Mouse (Mus musculus): ENCODE results near the gene Dlgap4. TPM values are rescaled to one million over a fixed set of nuclear protein-coding genes. Genes with fewer than 3 reads are reported as not detected.
A peak's percentile ranks its signal among the peaks of the same experiment; 100 is the strongest.

The Dlgap4 gene
- total and polyA plus RNA-seq, 3 experiments, result 10.4 to 39.6 TPM; not detected in 1

GRCm38 (mm10) chr2:156787090-156787775 lies 173.7 kb downstream of the Dlgap4 start:
- DNase-seq (ENCODE audit: low read depth, low spot score), result no peak
- Histone ChIP-seq H3K4me1 (ENCODE audit: control insufficient read depth in 1 of 2, insufficient read depth in 2 of 2, low read length in 2 of 2) (peaks cover 17 to 19% of the 10 kb centered on the region in 2 experiments), H3K27me3 (ENCODE audit: control insufficient read depth in 1 of 2, insufficient read depth in 2 of 2, low read length in 2 of 2) (no peaks in the 10 kb centered on the region), H3K27ac (ENCODE audit: control insufficient read depth, low read depth, low read length) (no peak overlapping the region), H3K9me3 (replicated peaks; ENCODE audit: insufficient read depth, low read length) (no peaks in the 10 kb centered on the region), H3K36me3 (ENCODE audit: control insufficient read depth in 1 of 2, insufficient read depth in 2 of 2, low read length in 2 of 2) (peaks cover 0 to 16% of the 10 kb centered on the region in 2 experiments; a peak in 2 of 4 replicates), H3K4me3 (ENCODE audit: control insufficient read depth in 1 of 2, insufficient read depth in 1 of 2, low read depth in 2 of 2, low read length in 2 of 2) (no peak overlapping the region), H3K9ac (ENCODE audit: control insufficient read depth, low read depth, low read length, poor library complexity, severe bottlenecking) (no peak overlapping the region), H3K79me2 (ENCODE audit: control insufficient read depth, insufficient read depth, low read length, poor library complexity) (no peaks in the 10 kb centered on the region)
- TF ChIP-seq SIN3A (IDR thresholded peaks at IDR 0.05; ENCODE audit: low read length) (no peak), RCOR1 (IDR thresholded peaks at IDR 0.05; ENCODE audit: low read depth, low read length) (no peak), POLR2AphosphoS5 (IDR thresholded peaks at IDR 0.05; ENCODE audit: borderline replicate concordance, low read depth, low read length) (no peak)

- peaks cover 0 to 13% of the 10 kb centered on the region in 2 experiments; a peak in 2 of 4 replicates for H3K36me3 ChIP-seq (ENCODE audit: control insufficient read depth in 1 of 2, insufficient read depth in 2 of 2, low read length in 2 of 2)
- no peaks in the 10 kb centered on the region for H3K79me2 ChIP-seq (ENCODE audit: control insufficient read depth, insufficient read depth, low read length, poor library complexity)
- no peak for DNase-seq (ENCODE audit: low read depth, low spot score)
- H3K9me3 ChIP-seq (replicated peaks; ENCODE audit: insufficient read depth, low read length), result no peaks in the 10 kb centered on the region
- H3K4me3 ChIP-seq (ENCODE audit: control insufficient read depth in 1 of 2, insufficient read depth in 1 of 2, low read depth in 2 of 2, low read length in 2 of 2), result no peak overlapping the region
- no peak overlapping the region for H3K27ac ChIP-seq (ENCODE audit: control insufficient read depth, low read depth, low read length)
- peaks cover 13 to 14% of the 10 kb centered on the region in 2 experiments for H3K4me1 ChIP-seq (ENCODE audit: control insufficient read depth in 1 of 2, insufficient read depth in 2 of 2, low read length in 2 of 2)
- peak; percentile 13 to 35 (median 33); a peak in 5 of 6 replicates for TF ChIP-seq CTCF (IDR thresholded peaks at IDR 0.05 in 2 of 3, conservative IDR thresholded peaks at IDR 0.05 in 1 of 3; ENCODE audit: control insufficient read depth in 1 of 3, insufficient read depth in 1 of 3, low read depth in 2 of 3, low read length in 3 of 3, poor library complexity in 1 of 3, severe bottlenecking in 1 of 3)
- peak; percentile 23 for TF ChIP-seq SMC3 (IDR thresholded peaks at IDR 0.05; ENCODE audit: low read depth, low read length)
- peak; percentile 27 for TF ChIP-seq RAD21 (IDR thresholded peaks at IDR 0.05; ENCODE audit: low read depth, low read length)
- TF ChIP-seq E2F4 (IDR thresholded peaks at IDR 0.05; ENCODE audit: borderline replicate concordance, low read depth, low read length), result no peak
- no peaks in the 10 kb centered on the region for H3K27me3 ChIP-seq (ENCODE audit: control insufficient read depth in 1 of 2, insufficient read depth in 2 of 2, low read length in 2 of 2)
- H3K9ac ChIP-seq (ENCODE audit: control insufficient read depth, low read depth, low read length, poor library complexity, severe bottlenecking), result no peak overlapping the region
These were observed 174.2 kb downstream of the Dlgap4 start for GRCm38 (mm10) chr2:156787776-156788105.

GRCm38 (mm10) chr2:156788836-156789235 lies 175.3 kb downstream of the Dlgap4 start:
- H3K79me2 ChIP-seq (ENCODE audit: control insufficient read depth, insufficient read depth, low read length, poor library complexity), result no peaks in the 10 kb centered on the region
- peaks cover 0 to 7% of the 10 kb centered on the region in 2 experiments; a peak in 2 of 4 replicates for H3K36me3 ChIP-seq (ENCODE audit: control insufficient read depth in 1 of 2, insufficient read depth in 2 of 2, low read length in 2 of 2)
- H3K9me3 ChIP-seq (replicated peaks; ENCODE audit: insufficient read depth, low read length), result no peaks in the 10 kb centered on the region
- no peak for TF ChIP-seq TCF12 (IDR thresholded peaks at IDR 0.05; ENCODE audit: low read depth, low read length)
- no peak for TF ChIP-seq RAD21 (IDR thresholded peaks at IDR 0.05; ENCODE audit: low read depth, low read length)
- no peak for TF ChIP-seq BHLHE40 (IDR thresholded peaks at IDR 0.05; ENCODE audit: borderline replicate concordance, low read depth, low read length)
- TF ChIP-seq JUND (IDR thresholded peaks at IDR 0.05; ENCODE audit: low read depth, low read length), result no peak
- TF ChIP-seq MYC (IDR thresholded peaks at IDR 0.05; ENCODE audit: low read depth, low read length), result no peak
- TF ChIP-seq MAX (IDR thresholded peaks at IDR 0.05; ENCODE audit: low read length), result no peak
- no peak for TF ChIP-seq NRF1 (IDR thresholded peaks at IDR 0.05; ENCODE audit: insufficient read depth, low read depth, low read length, poor library complexity, severe bottlenecking)
- TF ChIP-seq SIN3A (IDR thresholded peaks at IDR 0.05; ENCODE audit: low read length), result no peak
- no peak for TF ChIP-seq ZC3H11A (IDR thresholded peaks at IDR 0.05; ENCODE audit: low read depth, low read length)
- no peak for TF ChIP-seq RCOR1 (IDR thresholded peaks at IDR 0.05; ENCODE audit: low read depth, low read length)
- no peak for TF ChIP-seq TBP (IDR thresholded peaks at IDR 0.05; ENCODE audit: low read depth, low read length)
- TF ChIP-seq CHD2 (IDR thresholded peaks at IDR 0.05; ENCODE audit: low read length), result no peak
- no peaks in the 10 kb centered on the region for H3K27me3 ChIP-seq (ENCODE audit: control insufficient read depth in 1 of 2, insufficient read depth in 2 of 2, low read length in 2 of 2)
- H3K4me1 ChIP-seq (ENCODE audit: control insufficient read depth in 1 of 2, insufficient read depth in 2 of 2, low read length in 2 of 2), result peaks cover 7 to 8% of the 10 kb centered on the region in 2 experiments
- H3K27ac ChIP-seq (ENCODE audit: control insufficient read depth, low read depth, low read length), result no peak overlapping the region
- no peak overlapping the region for H3K4me3 ChIP-seq (ENCODE audit: control insufficient read depth in 1 of 2, insufficient read depth in 1 of 2, low read depth in 2 of 2, low read length in 2 of 2)
- no peak for DNase-seq (ENCODE audit: low read depth, low spot score)
- H3K9ac ChIP-seq (ENCODE audit: control insufficient read depth, low read depth, low read length, poor library complexity, severe bottlenecking), result no peak overlapping the region
